Mouse (Mus musculus) liver, embryonic 11.5 days (tissue): ENCODE data around the gene Tmem221. TPM values are rescaled to one million over a fixed set of nuclear protein-coding genes. Genes with fewer than 3 reads are reported as not detected.
"Not testable (repeated sequence)": the region's sequence is repeated elsewhere in the genome, so short reads cannot be mapped to it uniquely, and the experiment has no call there.

Experiments used
- ATAC-seq: fragments of 200-750 bp; cut with Nextera tagmentation; replicated peaks from 2 replicates; pipeline ENCODE4 v1.8.0; 2017; ENCODE audit warnings: moderate number of reproducible peaks, mild to moderate bottlenecking, moderate TSS enrichment, moderate library complexity; ENCODE audit not compliant: low FRiP score
- DNase-seq: peaks from one replicate; pipeline ENCODE4 v3.0.0-alpha.2; 2017; ENCODE audit warnings: low spot score
- H3K27ac ChIP-seq: fragments of 300-500 bp; sonication (generic); 2 replicates; pipeline ENCODE4 v1.5.1; 2014; ENCODE audit warnings: mild to moderate bottlenecking, low read depth, low read length, control low read depth
- H3K27me3 ChIP-seq: fragments of 300-500 bp; sonication (generic); replicated peaks from 2 replicates; pipeline ENCODE4 v1.6.1; 2014; ENCODE audit warnings: low read length, mixed read lengths; ENCODE audit not compliant: control insufficient read depth, insufficient read depth
- H3K36me3 ChIP-seq: fragments of 300-500 bp; sonication (generic); 2 replicates; pipeline ENCODE4 v1.6.1; 2014; ENCODE audit warnings: mild to moderate bottlenecking, low read length, moderate library complexity, mixed read lengths; ENCODE audit not compliant: control insufficient read depth, insufficient read depth
- H3K4me1 ChIP-seq: fragments of 300-500 bp; sonication (generic); replicated peaks from 2 replicates; pipeline ENCODE4 v1.6.1; 2014; ENCODE audit warnings: low read length, mixed read lengths; ENCODE audit not compliant: control insufficient read depth, insufficient read depth
- H3K4me2 ChIP-seq: fragments of 300-500 bp; sonication (generic); 2 replicates; pipeline ENCODE4 v1.6.1; 2014; ENCODE audit warnings: mild to moderate bottlenecking, control low read depth, moderate library complexity
- H3K4me3 ChIP-seq: fragments of 300-500 bp; sonication (generic); 2 replicates; pipeline ENCODE4 v1.5.1; 2014; ENCODE audit warnings: low read depth, low read length, control low read depth
- H3K9ac ChIP-seq: fragments of 300-500 bp; sonication (generic); 2 replicates; pipeline ENCODE4 v1.6.1; 2014; ENCODE audit warnings: low read depth, low read length, control low read depth
- H3K9me3 ChIP-seq: fragments of 300-500 bp; sonication (generic); 2 replicates; pipeline ENCODE4 v1.6.1; 2016; ENCODE audit warnings: low read length, inconsistent platforms, mixed read lengths; ENCODE audit not compliant: control insufficient read depth
- WGBS: fragments of 180-500 bp; shearing (Covaris S2); extraction: QIAGEN DNeasy Blood & Tissue Kit; methylation state at CpG from one replicate; pipeline ENCODE4 v1.1.7; 2014; 5-methylcytosine and 5-hydroxymethylcytosine counted together
- polyA plus RNA-seq: library from polyadenylated mRNA; unstranded; fragments of >200 nt; fragmentation: Nextera tagmentation; extraction: Ambion mirVana; gene quantifications from 2 replicates; pipeline ENCODE4 v1.2.1, GENCODE M21; 2014

Tmem221 gene
- polyA plus RNA-seq, 1 experiment from 2014 or later, result 0.53 TPM

DNA sequence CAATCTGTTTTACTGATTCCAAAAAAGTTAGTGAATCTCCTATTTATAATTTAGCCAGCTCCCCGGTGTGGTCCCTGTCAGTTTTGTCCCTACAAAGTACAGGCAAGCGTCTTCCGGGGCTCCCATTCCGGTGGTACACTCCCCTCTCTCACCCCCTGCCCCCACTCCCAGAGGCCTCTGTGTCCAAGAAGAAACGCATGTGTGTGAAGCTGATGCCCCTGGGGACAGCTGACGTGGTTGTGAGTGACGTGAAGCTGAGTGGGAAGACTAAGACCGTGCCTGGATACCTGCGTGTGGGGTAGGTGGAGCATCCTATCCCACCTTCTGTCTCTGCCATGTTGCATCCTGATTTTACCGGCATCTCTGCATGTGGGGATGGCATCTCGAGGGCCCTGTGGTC, 13.6 kb downstream of the Tmem221 start:
- Histone ChIP-seq H3K27ac (no peak overlapping the region), H3K4me2 (no peak overlapping the region), H3K36me3 (peaks cover 18% of the 10 kb centered on the region), H3K4me3 (no peak overlapping the region), H3K4me1 (peaks cover 9% of the 10 kb centered on the region), H3K9ac (no peak overlapping the region), H3K27me3 (no peaks in the 10 kb centered on the region), H3K9me3 (no peaks in the 10 kb centered on the region)
- no peak for DNase-seq
- WGBS, result 88% methylated on average over 11 of the region's 11 CpGs
- ATAC-seq, result no peak

DNA sequence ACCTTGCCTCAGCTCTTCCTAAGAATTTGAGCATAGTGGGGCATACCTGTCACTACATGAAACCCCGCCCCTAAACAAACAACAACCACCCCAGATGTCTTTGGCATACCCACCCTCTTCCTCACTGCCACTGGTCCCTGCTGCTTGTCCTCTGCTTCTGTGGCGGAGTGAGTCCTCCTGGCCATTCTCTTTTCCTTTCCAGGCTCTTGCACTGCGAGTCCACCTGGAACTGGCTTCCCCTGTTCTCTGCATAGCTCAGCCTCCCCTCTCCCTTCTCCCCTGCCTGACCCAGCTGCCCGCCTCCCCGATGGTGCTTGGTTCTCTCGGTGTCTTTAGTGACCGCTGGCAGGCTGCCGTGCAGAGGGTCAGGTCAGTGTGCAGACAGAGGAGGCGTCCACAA, 14.9 kb downstream of the Tmem221 start:
- H3K4me1 ChIP-seq, result peaks cover 9% of the 10 kb centered on the region
- peak overlapping the region; percentile 86 for H3K4me3 ChIP-seq
- peaks cover 18% of the 10 kb centered on the region for H3K36me3 ChIP-seq
- H3K9ac ChIP-seq, result peak overlapping the region; percentile 77; the same call in 1 of the 2 replicates
- H3K9me3 ChIP-seq, result no peaks in the 10 kb centered on the region
- H3K27me3 ChIP-seq, result no peaks in the 10 kb centered on the region
- ATAC-seq (no peak), DNase-seq (no peak)
- peak overlapping the region; percentile 95 for H3K4me2 ChIP-seq
- no peak overlapping the region for H3K27ac ChIP-seq
- WGBS, result 79% methylated on average over 9 of the region's 9 CpGs

GRCm38 (mm10) chr8:71542632-71543343, 15.9 kb downstream of the Tmem221 start, which contains the start of gene Mvb12a:
TSS of gene Mvb12a (plus strand) at chr8:71542922.
- Histone ChIP-seq H3K4me2 (peak within 1 kb of the TSS; percentile 95), H3K9ac (peak within 1 kb of the TSS; percentile 77), H3K27ac (peak within 1 kb of the TSS; percentile 53; the same call in 1 of the 2 replicates), H3K4me3 (peak within 1 kb of the TSS; percentile 86), H3K4me1 (peaks cover 9% of the 10 kb centered on the region), H3K36me3 (peaks cover 14% of the 10 kb centered on the region), H3K27me3 (no peaks in the 10 kb centered on the region), H3K9me3 (no peaks in the 10 kb centered on the region)
- peak; percentile 87 for DNase-seq
- WGBS, result under 1% methylated on average over 55 of the region's 55 CpGs
- peak; percentile 90 for ATAC-seq

DNA sequence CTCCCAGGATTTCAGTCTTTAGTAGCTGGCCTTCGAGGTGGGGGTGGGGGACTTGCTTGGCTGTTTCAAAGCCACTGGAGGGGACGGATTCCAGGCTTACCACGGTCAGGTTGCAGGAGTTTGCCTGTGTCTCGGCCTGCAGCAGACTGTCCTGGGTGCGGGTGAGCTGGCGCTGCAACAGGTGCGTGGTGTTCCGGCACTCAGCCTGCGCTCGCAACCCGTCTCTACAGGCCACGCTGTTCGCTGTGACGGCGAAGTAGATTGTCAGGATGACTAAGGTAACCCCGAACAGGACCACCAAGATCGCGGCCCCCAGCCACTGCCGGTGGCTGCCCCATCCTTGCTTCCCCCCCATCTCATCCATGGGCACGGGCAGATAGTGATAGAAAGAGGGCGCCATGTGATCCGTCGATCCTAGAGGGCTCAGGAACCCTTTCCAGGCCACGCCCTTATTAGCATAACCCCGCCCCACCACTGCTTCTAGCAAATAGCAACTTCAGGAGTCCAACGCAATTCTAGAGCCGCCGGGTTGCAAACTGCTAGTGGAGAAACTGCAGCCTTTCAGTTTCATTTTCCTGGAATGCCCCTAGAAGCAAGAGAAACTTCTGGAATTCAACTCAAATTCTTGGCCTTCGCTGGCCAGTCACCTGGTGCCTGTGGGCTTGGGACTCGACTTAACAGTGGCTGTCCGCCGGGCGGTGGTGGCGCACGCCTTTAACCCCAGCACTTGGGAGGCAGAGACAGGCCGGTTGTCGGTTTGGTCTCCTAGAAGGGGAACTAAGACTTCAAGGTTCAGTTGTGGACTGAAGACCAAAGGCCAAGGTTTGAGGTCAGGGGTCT, 21.4 kb downstream of the Tmem221 start, which contains the start of gene Bst2:
Gene Bst2, minus strand, starts transcription at position 429 of the 840 bp plus-strand sequence.
- no peaks in the 10 kb centered on the region for H3K36me3 ChIP-seq
- ATAC-seq, result peak; percentile 92
- H3K27me3 ChIP-seq, result no peaks in the 10 kb centered on the region
- H3K4me1 ChIP-seq, result no peaks in the 10 kb centered on the region; the same call in 1 of the 2 replicates
- WGBS, result 2% methylated on average over 37 of the region's 37 CpGs
- no peaks in the 10 kb centered on the region for H3K9me3 ChIP-seq
- H3K4me3 ChIP-seq, result peak within 1 kb of the TSS; percentile 60
- H3K4me2 ChIP-seq, result peak within 1 kb of the TSS; percentile 84
- H3K27ac ChIP-seq, result peak within 1 kb of the TSS; percentile 69
- peak within 1 kb of the TSS; percentile 75 for H3K9ac ChIP-seq
- DNase-seq, result peak; percentile 89

DNA sequence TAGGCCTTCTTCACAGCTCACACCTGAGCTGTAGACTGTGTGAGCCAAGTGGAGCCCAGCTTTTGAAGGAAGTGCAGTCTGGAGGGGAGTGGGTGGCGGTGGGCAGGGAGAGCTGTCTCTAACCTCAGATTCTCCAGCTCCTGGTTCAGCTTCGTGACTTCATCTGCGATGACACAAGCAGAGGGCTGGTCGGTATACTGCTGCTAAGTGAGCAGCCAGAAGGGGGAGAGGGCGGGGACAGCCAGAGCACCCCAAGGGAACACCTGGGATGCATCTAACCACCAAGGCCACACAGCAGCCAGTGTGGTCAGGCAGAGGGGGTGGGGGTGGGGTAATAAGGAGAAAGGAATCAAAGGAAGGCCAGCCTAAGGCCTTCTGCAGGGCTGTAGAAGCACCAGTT, 23.0 kb downstream of the Tmem221 start:
- Histone ChIP-seq H3K4me2 (peak overlapping the region; percentile 84), H3K27me3 (no peaks in the 10 kb centered on the region), H3K4me3 (no peak overlapping the region), H3K4me1 (no peaks in the 10 kb centered on the region; the same call in 1 of the 2 replicates), H3K9me3 (no peaks in the 10 kb centered on the region), H3K9ac (no peak overlapping the region), H3K36me3 (no peaks in the 10 kb centered on the region), H3K27ac (no peak overlapping the region)
- WGBS, result 66% methylated on average over 5 of the region's 5 CpGs
- DNase-seq, result no peak
- ATAC-seq, result no peak

DNA sequence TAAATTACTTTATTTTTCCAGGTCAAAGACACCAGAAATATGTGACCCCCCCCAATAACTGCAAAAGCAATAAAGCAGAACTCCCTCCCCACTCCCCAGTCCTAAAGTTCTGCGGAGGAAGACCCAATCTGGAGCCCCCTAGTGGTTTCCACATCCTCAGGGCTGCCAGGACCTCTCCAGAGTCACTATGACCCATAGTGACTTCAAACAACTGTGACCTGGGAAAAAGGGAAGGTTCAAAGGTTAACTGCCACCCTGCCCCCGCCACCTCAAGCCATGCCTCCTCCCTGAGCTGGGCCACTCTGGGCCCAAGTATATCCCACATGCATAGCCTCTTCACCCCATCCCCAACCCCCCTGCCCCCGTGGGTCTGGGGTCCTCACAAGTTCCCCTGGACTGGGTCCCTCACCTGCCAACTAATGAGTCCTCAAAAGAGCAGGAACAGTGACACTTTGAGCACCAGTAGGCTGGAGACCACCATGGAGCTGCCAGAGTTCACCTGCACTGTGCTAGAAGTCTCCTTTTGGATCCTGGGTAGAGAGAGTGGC, 24.3 kb downstream of the Tmem221 start:
- H3K27me3 ChIP-seq, result no peaks in the 10 kb centered on the region
- 48% methylated on average over 3 of the region's 3 CpGs for WGBS
- ATAC-seq (no peak), DNase-seq (no peak)
- no peak overlapping the region for H3K4me3 ChIP-seq
- H3K4me1 ChIP-seq, result no peaks in the 10 kb centered on the region; the same call in 1 of the 2 replicates
- H3K9ac ChIP-seq, result no peak overlapping the region
- H3K4me2 ChIP-seq, result no peak overlapping the region
- no peaks in the 10 kb centered on the region for H3K36me3 ChIP-seq
- H3K9me3 ChIP-seq, result no peaks in the 10 kb centered on the region
- no peak overlapping the region for H3K27ac ChIP-seq

GRCm38 (mm10) chr8:71530735-71531467, 27.8 kb downstream of the Tmem221 start:
- not testable (repeated sequence) for H3K4me1 ChIP-seq, H3K27ac ChIP-seq, H3K9me3 ChIP-seq, H3K4me3 ChIP-seq, H3K36me3 ChIP-seq, ATAC-seq, H3K4me2 ChIP-seq, DNase-seq, H3K9ac ChIP-seq
- H3K27me3 ChIP-seq, result peaks cover 10% of the 10 kb centered on the region
- WGBS, result 73% methylated on average over 5 of the region's 12 CpGs
